Mouse (Mus musculus) gastrocnemius, postnatal 14 days (tissue): ENCODE data around the gene Tcf23. TPM values are rescaled to one million over a fixed set of nuclear protein-coding genes. Genes with fewer than 3 reads are reported as not detected.

Experiments
- total RNA-seq, 2 experiments: library from RNA; stranded (reverse); gene quantifications; 2 replicates each; pipeline ENCODE4 v1.2.3; 2021

Tcf23 gene
- total RNA-seq, 2 experiments from 2014 or later: 0.35 to 0.66 TPM

Other genes starting within 250 kb of the Tcf23 start
- gene Mapre3, start 154.0 kb upstream of the Tcf23 start, total RNA-seq: 10 to 100 TPM; 59.6 to 61.7 TPM
- 10 to 100 TPM; 33.5 to 37.4 TPM for gene Tmem214, start 100.7 kb upstream of the Tcf23 start, total RNA-seq
- 1 to 10 TPM; 1.8 to 2.6 TPM for gene Agbl5, start 80.0 kb upstream of the Tcf23 start, total RNA-seq
- gene Ost4, start 60.9 kb upstream of the Tcf23 start, total RNA-seq: 100 to 1,000 TPM; 119 to 134 TPM
- 10 to 100 TPM; 25.7 to 31.3 TPM for gene Emilin1, start 55.3 kb upstream of the Tcf23 start, total RNA-seq
- gene Khk, start 47.2 kb upstream of the Tcf23 start, total RNA-seq: 10 to 100 TPM; 31.4 to 32.7 TPM
- gene Cgref1, start 23.1 kb upstream of the Tcf23 start, total RNA-seq: 1 to 10 TPM; 4.5 to 7.7 TPM
- gene Preb, start 8.3 kb upstream of the Tcf23 start, total RNA-seq: 10 to 100 TPM; 77.5 to 90.5 TPM
- 10 to 100 TPM; 56.7 to 63.5 TPM for gene Atraid, start 79.7 kb downstream of the Tcf23 start, total RNA-seq
- gene Slc5a6, start 80.3 kb downstream of the Tcf23 start, total RNA-seq: 1 to 10 TPM; 2.5 to 2.8 TPM
- gene Cad, start 86.1 kb downstream of the Tcf23 start, total RNA-seq: 10 to 100 TPM; 12.3 to 19.9 TPM
- gene Dnajc5g, start 137.6 kb downstream of the Tcf23 start, total RNA-seq: not detected
- under 1 TPM in 1 of 2 experiments, not detected in 1; 0.10 TPM for gene Slc30a3, start 139.6 kb downstream of the Tcf23 start, total RNA-seq
- gene Trim54, start 148.1 kb downstream of the Tcf23 start, total RNA-seq: 100 to 1,000 TPM; 190 to 215 TPM
- gene Ucn, start 170.2 kb downstream of the Tcf23 start, total RNA-seq: not detected
- 10 to 100 TPM; 33.9 to 37.3 TPM for gene Mpv17, start 185.6 kb downstream of the Tcf23 start, total RNA-seq
- gene Gm29609, start 211.2 kb downstream of the Tcf23 start, total RNA-seq: under 1 TPM; 0.25 to 0.60 TPM
- gene Gtf3c2, start 211.5 kb downstream of the Tcf23 start, total RNA-seq: 10 to 100 TPM; 23.2 to 28.6 TPM
- 10 to 100 TPM; 42.4 to 42.7 TPM for gene Snx17, start 224.6 kb downstream of the Tcf23 start, total RNA-seq
- gene Eif2b4, start 224.8 kb downstream of the Tcf23 start, total RNA-seq: 10 to 100 TPM; 44.4 to 48.7 TPM
- 1 to 10 TPM; 7.1 TPM for gene Zfp513, start 233.6 kb downstream of the Tcf23 start, total RNA-seq